Mouse (Mus musculus): ENCODE measurements at regions not wholly inside any gene's neighbourhood (a gene's known extent, or its start where the extent isn't known, plus 50 kb on each side); places are given as distances from the start of the nearest gene placed in this dataset.

GRCm38 (mm10) chr13:99749342-99749741 is 151.5 kb downstream of the Cartpt start:
- Histone ChIP-seq H3K27me3 (ENCODE audit: control insufficient read depth) (no peaks in the 10 kb centered on the region), H3K4me3 (replicated peaks) (no peak overlapping the region), H3K36me3 (ENCODE audit: control insufficient read depth) (no peaks in the 10 kb centered on the region), H3K4me1 (ENCODE audit: control insufficient read depth) (peaks cover 69% of the 10 kb centered on the region), H3K9me3 (ENCODE audit: control insufficient read depth, low read length) (no peaks in the 10 kb centered on the region)
- TF ChIP-seq GATA1 (IDR thresholded peaks at IDR 0.05; ENCODE audit: low read length) (no peak), TAL1 (IDR thresholded peaks at IDR 0.05; ENCODE audit: low read length) (no peak)

DNA sequence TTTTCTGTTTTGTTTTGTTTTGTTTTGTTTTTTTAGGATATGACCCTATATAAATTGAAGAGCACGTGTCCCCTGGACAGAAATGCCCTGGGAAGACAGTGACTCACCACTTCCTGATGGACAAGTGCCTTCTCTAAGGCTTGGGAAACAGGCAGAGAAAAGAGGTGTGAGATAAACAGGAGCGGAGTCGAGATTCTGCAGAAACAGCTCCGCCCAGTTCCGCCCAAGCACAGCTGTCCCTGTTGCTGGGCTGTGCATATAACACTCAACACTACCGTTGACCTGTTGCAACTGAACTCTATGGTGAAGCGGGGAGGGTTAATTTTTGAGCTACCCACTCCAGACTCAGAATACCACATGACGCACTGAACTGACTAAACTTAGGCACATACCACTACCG is 152.8 kb downstream of the Cartpt start:
- TF ChIP-seq TAL1 (IDR thresholded peaks at IDR 0.05; ENCODE audit: low read length) (0 out of 3 replicates have a peak, but pooled peaks have one; percentile 8), GATA1 (IDR thresholded peaks at IDR 0.05; ENCODE audit: low read length) (no peak)
- H3K36me3 ChIP-seq (ENCODE audit: control insufficient read depth): no peaks in the 10 kb centered on the region

DNA sequence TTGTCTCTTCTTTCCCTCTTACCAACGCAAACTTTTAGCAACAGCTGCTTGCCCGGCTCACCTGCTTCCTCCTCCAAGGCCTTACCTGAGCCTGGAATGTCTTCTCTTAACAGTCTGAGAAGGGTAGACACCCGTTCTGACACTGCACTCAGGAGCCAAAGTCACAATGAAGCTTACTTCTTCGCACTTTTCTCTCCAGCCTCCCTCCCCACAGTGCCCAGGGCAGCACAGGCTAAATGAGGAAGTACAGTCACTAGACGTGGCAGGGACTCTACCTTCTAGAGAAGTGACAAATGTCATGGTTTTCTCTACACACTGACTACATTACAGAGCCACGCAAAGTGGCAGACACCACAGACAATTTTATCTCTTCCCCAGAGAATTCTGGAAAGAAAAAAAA is 155.4 kb downstream of the Cartpt start:
- Histone ChIP-seq H3K27me3 (ENCODE audit: control insufficient read depth) (no peaks in the 10 kb centered on the region), H3K4me1 (ENCODE audit: control insufficient read depth) (peaks cover 35% of the 10 kb centered on the region), H3K4me3 (replicated peaks) (no peak overlapping the region), H3K36me3 (ENCODE audit: control insufficient read depth) (no peaks in the 10 kb centered on the region), H3K9me3 (ENCODE audit: control insufficient read depth, low read length) (peaks cover 2% of the 10 kb centered on the region; the same call in 1 of the 2 replicates)
- TF ChIP-seq TAL1 (IDR thresholded peaks at IDR 0.05; ENCODE audit: low read length) (no peak), GATA1 (IDR thresholded peaks at IDR 0.05; ENCODE audit: low read length) (no peak)

More for the DNA sequence above, 152.8 kb downstream of the Cartpt start:
- Histone ChIP-seq H3K9me3 (ENCODE audit: control insufficient read depth, low read length) (no peaks in the 10 kb centered on the region), H3K4me1 (ENCODE audit: control insufficient read depth) (peaks cover 57% of the 10 kb centered on the region), H3K4me3 (replicated peaks) (no peak overlapping the region), H3K27me3 (ENCODE audit: control insufficient read depth) (no peaks in the 10 kb centered on the region)

- Histone ChIP-seq H3K4me1 (ENCODE audit: control insufficient read depth) (peaks cover 27% of the 10 kb centered on the region), H3K36me3 (ENCODE audit: control insufficient read depth) (no peaks in the 10 kb centered on the region), H3K9me3 (ENCODE audit: control insufficient read depth, low read length) (peaks cover 2% of the 10 kb centered on the region; the same call in 1 of the 2 replicates), H3K27me3 (ENCODE audit: control insufficient read depth) (no peaks in the 10 kb centered on the region), H3K4me3 (replicated peaks) (no peak overlapping the region)
- TF ChIP-seq GATA1 (IDR thresholded peaks at IDR 0.05; ENCODE audit: low read length): no peak
- no peak for TF ChIP-seq TAL1 (IDR thresholded peaks at IDR 0.05; ENCODE audit: low read length)
Observed at GRCm38 (mm10) chr13:99744790-99745120, 156.1 kb downstream of the Cartpt start.

DNA sequence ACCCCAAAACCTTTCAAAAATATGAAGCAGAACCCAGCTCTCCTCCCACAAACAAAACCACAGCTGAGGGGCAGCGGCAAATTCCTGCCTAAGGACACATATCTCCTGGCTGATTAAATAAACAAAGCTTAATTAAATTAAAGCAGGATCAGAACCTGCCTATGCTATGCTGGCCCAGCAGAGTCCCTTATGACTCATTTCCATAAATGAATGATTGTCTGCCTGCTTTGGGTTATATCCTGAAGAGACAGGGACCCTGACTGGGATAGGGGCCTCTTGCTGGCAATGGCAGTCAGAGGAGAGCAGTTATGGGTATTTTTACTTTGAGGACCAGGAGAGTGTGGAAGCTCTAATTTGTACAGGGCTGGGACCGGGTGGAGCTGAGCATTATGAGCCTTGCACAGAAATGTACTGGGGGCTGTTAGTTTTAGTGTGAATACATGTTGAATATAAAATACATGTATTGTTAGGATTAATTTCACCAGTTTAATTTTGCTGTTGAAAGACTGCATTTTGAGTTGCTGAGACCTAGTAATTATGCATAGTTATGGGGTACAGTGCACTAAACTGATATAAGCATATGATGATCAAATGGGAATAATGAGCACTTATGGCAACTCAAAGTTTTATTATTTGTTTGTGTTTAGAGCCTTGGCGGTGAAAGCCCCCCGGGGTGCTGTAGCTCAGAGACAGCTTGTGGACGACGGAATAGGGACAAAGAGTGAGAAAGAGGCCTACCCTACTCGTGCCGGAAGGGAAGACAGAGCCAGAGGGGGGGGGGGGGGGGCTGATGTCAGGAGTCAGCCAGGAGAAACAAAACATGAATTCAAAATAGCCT is 156.7 kb downstream of the Cartpt start:
- Histone ChIP-seq H3K4me1 (ENCODE audit: control insufficient read depth) (peaks cover 21% of the 10 kb centered on the region), H3K4me3 (replicated peaks) (no peak overlapping the region), H3K36me3 (ENCODE audit: control insufficient read depth) (no peaks in the 10 kb centered on the region), H3K9me3 (ENCODE audit: control insufficient read depth, low read length) (peaks cover 2% of the 10 kb centered on the region; the same call in 1 of the 2 replicates), H3K27me3 (ENCODE audit: control insufficient read depth) (no peaks in the 10 kb centered on the region)
- no peak for TF ChIP-seq TAL1 (IDR thresholded peaks at IDR 0.05; ENCODE audit: low read length)
- no peak for TF ChIP-seq GATA1 (IDR thresholded peaks at IDR 0.05; ENCODE audit: low read length)

- TF ChIP-seq GATA1 (IDR thresholded peaks at IDR 0.05; ENCODE audit: low read length): no peak
- no peak for TF ChIP-seq TAL1 (IDR thresholded peaks at IDR 0.05; ENCODE audit: low read length)
- peaks cover 2% of the 10 kb centered on the region; the same call in 1 of the 2 replicates for H3K9me3 ChIP-seq (ENCODE audit: control insufficient read depth, low read length)
- H3K4me1 ChIP-seq (ENCODE audit: control insufficient read depth): peaks cover 6% of the 10 kb centered on the region
- no peaks in the 10 kb centered on the region for H3K36me3 ChIP-seq (ENCODE audit: control insufficient read depth)
- no peak overlapping the region for H3K4me3 ChIP-seq (replicated peaks)
- no peaks in the 10 kb centered on the region for H3K27me3 ChIP-seq (ENCODE audit: control insufficient read depth)
Observed at GRCm38 (mm10) chr13:99742507-99742906, 158.4 kb downstream of the Cartpt start.

- TF ChIP-seq GATA1 (IDR thresholded peaks at IDR 0.05; ENCODE audit: low read length) (no peak), TAL1 (IDR thresholded peaks at IDR 0.05; ENCODE audit: low read length) (no peak)
- Histone ChIP-seq H3K36me3 (ENCODE audit: control insufficient read depth) (no peaks in the 10 kb centered on the region), H3K9me3 (ENCODE audit: control insufficient read depth, low read length) (peaks cover 2% of the 10 kb centered on the region; the same call in 1 of the 2 replicates), H3K4me3 (replicated peaks) (no peak overlapping the region), H3K4me1 (ENCODE audit: control insufficient read depth) (peaks cover 4% of the 10 kb centered on the region), H3K27me3 (ENCODE audit: control insufficient read depth) (no peaks in the 10 kb centered on the region)
Observed at GRCm38 (mm10) chr13:99741981-99742380, 158.9 kb downstream of the Cartpt start.

- TF ChIP-seq GATA1 (IDR thresholded peaks at IDR 0.05; ENCODE audit: low read length): no peak
- TF ChIP-seq TAL1 (IDR thresholded peaks at IDR 0.05; ENCODE audit: low read length): no peak
- no peaks in the 10 kb centered on the region for H3K36me3 ChIP-seq (ENCODE audit: control insufficient read depth)
Observed at GRCm38 (mm10) chr13:99739420-99739819, 161.5 kb downstream of the Cartpt start.

DNA sequence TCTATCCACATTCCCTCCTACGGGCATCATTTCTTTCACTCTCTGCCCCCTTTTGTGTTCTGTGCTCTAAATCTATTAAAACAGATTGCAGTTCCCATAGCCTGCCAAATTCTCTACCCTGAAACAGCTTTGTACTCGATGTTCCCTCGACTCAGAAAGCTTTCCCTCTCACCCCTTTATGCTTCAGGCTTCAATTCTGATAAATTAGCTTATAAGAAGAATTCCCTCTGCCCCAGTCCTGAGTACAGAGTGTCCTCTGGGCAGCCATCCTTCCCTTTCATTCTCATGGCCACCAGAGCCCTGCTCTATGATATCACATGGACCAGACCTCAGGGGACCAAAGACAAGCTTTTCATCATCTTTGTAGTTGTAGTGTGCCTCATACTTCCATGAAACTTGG is 163.6 kb downstream of the Cartpt start:
- Histone ChIP-seq H3K36me3 (ENCODE audit: control insufficient read depth) (no peaks in the 10 kb centered on the region), H3K4me3 (replicated peaks) (no peak overlapping the region), H3K4me1 (ENCODE audit: control insufficient read depth) (no peaks in the 10 kb centered on the region), H3K9me3 (ENCODE audit: control insufficient read depth, low read length) (peaks cover 2% of the 10 kb centered on the region; the same call in 1 of the 2 replicates), H3K27me3 (ENCODE audit: control insufficient read depth) (no peaks in the 10 kb centered on the region)
- no peak for TF ChIP-seq GATA1 (IDR thresholded peaks at IDR 0.05; ENCODE audit: low read length)
- TF ChIP-seq TAL1 (IDR thresholded peaks at IDR 0.05; ENCODE audit: low read length): no peak

More at GRCm38 (mm10) chr13:99739420-99739819, 161.5 kb downstream of the Cartpt start:
- Histone ChIP-seq H3K9me3 (ENCODE audit: control insufficient read depth, low read length) (peaks cover 2% of the 10 kb centered on the region; the same call in 1 of the 2 replicates), H3K4me3 (replicated peaks) (no peak overlapping the region), H3K27me3 (ENCODE audit: control insufficient read depth) (no peaks in the 10 kb centered on the region), H3K4me1 (ENCODE audit: control insufficient read depth) (no peaks in the 10 kb centered on the region)
